Mouse (Mus musculus) CH12.LX (cell line): Measurements from ENCODE around the gene Mrpl51. TPM values are rescaled to one million over a fixed set of nuclear protein-coding genes. Genes with fewer than 3 reads are reported as not detected.

ENCODE experiments used
- DNase-seq: peaks from one replicate; pipeline ENCODE4 v3.0.0-alpha.2; 2013; ENCODE audit errors: extremely low read depth
- H3K27ac ChIP-seq: 2 replicates; pipeline ENCODE4 v1.5.1; 2012; ENCODE audit warnings: low read depth, mild to moderate bottlenecking, control low read depth, moderate library complexity; ENCODE audit not compliant: insufficient read depth
- H3K27me3 ChIP-seq: replicated peaks from 2 replicates; pipeline ENCODE3; 2012; ENCODE audit warnings: inconsistent platforms
- H3K36me3 ChIP-seq, 2 experiments: replicated peaks in 1 of 2; 2 replicates each; pipeline versions ENCODE3 to v1.6.1; 2012; ENCODE audit warnings: inconsistent platforms in 1 of 2, low read length in 1 of 2, mild to moderate bottlenecking in 1 of 2, mixed read lengths in 1 of 2, moderate library complexity in 1 of 2; ENCODE audit not compliant: control insufficient read depth in 1 of 2, insufficient read depth in 1 of 2
- H3K4me1 ChIP-seq, 2 experiments: 2 replicates each; pipeline ENCODE4 v1.6.1; 2012; ENCODE audit warnings: inconsistent platforms in 1 of 2, moderate library complexity in 1 of 2; ENCODE audit not compliant: insufficient read depth in 2 of 2, control insufficient read depth in 1 of 2
- H3K4me2 ChIP-seq: 2 replicates; pipeline ENCODE4 v1.6.1; 2012; ENCODE audit warnings: low read depth, mild to moderate bottlenecking, control low read depth; ENCODE audit not compliant: poor library complexity, insufficient read depth, severe bottlenecking
- H3K4me3 ChIP-seq, 3 experiments: fragments of 150-350 bp in 1 of 3; sonication (generic) in 1 of 3; replicated peaks in 1 of 3; 2 replicates each; pipeline versions ENCODE3 to v1.5.1; 2011 to 2012; ENCODE audit warnings: low read depth in 2 of 3, low read length in 2 of 3, mild to moderate bottlenecking in 2 of 3, moderate library complexity in 2 of 3, control low read depth in 1 of 3, improper control_type of control experiment in 1 of 3, inconsistent platforms in 1 of 3, mixed read lengths in 1 of 3; ENCODE audit not compliant: poor library complexity in 1 of 3
- H3K79me2 ChIP-seq: replicated peaks from 2 replicates; pipeline ENCODE4 v1.6.1; 2012; ENCODE audit warnings: mild to moderate bottlenecking, moderate library complexity; ENCODE audit not compliant: control insufficient read depth, poor library complexity, insufficient read depth, severe bottlenecking; ENCODE audit errors: extremely low read depth
- H3K9ac ChIP-seq: 2 replicates; pipeline ENCODE4 v1.6.1; 2012; ENCODE audit warnings: low read depth, mild to moderate bottlenecking, control low read depth, moderate library complexity; ENCODE audit not compliant: insufficient read depth
- H3K9me3 ChIP-seq: replicated peaks from 2 replicates; pipeline ENCODE3; 2012; ENCODE audit warnings: low read length, inconsistent platforms, mixed read lengths
- BHLHE40 ChIP-seq: IDR thresholded peaks from 2 replicates; pipeline ENCODE4 v1.6.1; 2011; ENCODE audit warnings: mild to moderate bottlenecking, low read depth, low read length, improper control_type of control experiment
- CTCF ChIP-seq, 2 experiments: IDR thresholded peaks in 1 of 2; conservative IDR thresholded peaks in 1 of 2; 2 replicates each; pipeline ENCODE4 v1.5.1; 2011 to 2012; ENCODE audit warnings: low read depth in 2 of 2, low read length in 2 of 2, improper control_type of control experiment in 1 of 2, inconsistent platforms in 1 of 2, mild to moderate bottlenecking in 1 of 2, moderate library complexity in 1 of 2
- E2F4 ChIP-seq: IDR thresholded peaks from 2 replicates; pipeline ENCODE4 v1.6.1; 2011; ENCODE audit warnings: low read depth, low read length, improper control_type of control experiment; ENCODE audit not compliant: insufficient replicate concordance
- ELF1 ChIP-seq: IDR thresholded peaks from 2 replicates; pipeline ENCODE4 v1.6.1; 2014; ENCODE audit warnings: low read depth, mild to moderate bottlenecking, inconsistent platforms, low read length, improper control_type of control experiment
- ETS1 ChIP-seq: conservative IDR thresholded peaks from 2 replicates; pipeline ENCODE4 v1.6.1; 2012; ENCODE audit warnings: low read depth, mild to moderate bottlenecking, inconsistent platforms, low read length, improper control_type of control experiment, moderate library complexity
- GABPA ChIP-seq: IDR thresholded peaks from 2 replicates; pipeline ENCODE4 v1.6.1; 2012; ENCODE audit warnings: low read depth, low read length, improper control_type of control experiment, inconsistent platforms; ENCODE audit not compliant: insufficient replicate concordance
- HCFC1 ChIP-seq: IDR thresholded peaks from 2 replicates; pipeline ENCODE4 v1.6.1; 2012; ENCODE audit warnings: low read depth, mild to moderate bottlenecking, inconsistent platforms, low read length, improper control_type of control experiment
- IRF4 ChIP-seq: IDR thresholded peaks from 2 replicates; pipeline ENCODE4 v1.6.1; 2014; ENCODE audit warnings: low read depth, mild to moderate bottlenecking, inconsistent platforms, low read length, improper control_type of control experiment
- KAT2A ChIP-seq: IDR thresholded peaks from 2 replicates; pipeline ENCODE4 v1.6.1; 2012; ENCODE audit warnings: low read length, improper control_type of control experiment, inconsistent platforms; ENCODE audit not compliant: insufficient replicate concordance
- MAX ChIP-seq: IDR thresholded peaks from 2 replicates; pipeline ENCODE4 v1.6.1; 2011; ENCODE audit warnings: low read length, improper control_type of control experiment
- MEF2A ChIP-seq: IDR thresholded peaks from 2 replicates; pipeline ENCODE4 v1.6.1; 2014; ENCODE audit warnings: low read depth, mild to moderate bottlenecking, inconsistent platforms, low read length, improper control_type of control experiment, borderline replicate concordance
- MXI1 ChIP-seq: IDR thresholded peaks from 2 replicates; pipeline ENCODE4 v1.6.1; 2011; ENCODE audit warnings: mild to moderate bottlenecking, low read depth, low read length, improper control_type of control experiment
- MYC ChIP-seq: IDR thresholded peaks from 2 replicates; pipeline ENCODE4 v1.6.1; 2011; ENCODE audit warnings: low read depth, mild to moderate bottlenecking, improper control_type of control experiment, low read length
- NELFE ChIP-seq: IDR thresholded peaks from 2 replicates; pipeline ENCODE4 v1.6.1; 2011; ENCODE audit warnings: low read depth, low read length, improper control_type of control experiment
- NRF1 ChIP-seq: IDR thresholded peaks from 2 replicates; pipeline ENCODE4 v1.6.1; 2014; ENCODE audit warnings: low read depth, mild to moderate bottlenecking, inconsistent platforms, low read length, improper control_type of control experiment, moderate library complexity
- POLR2A ChIP-seq: IDR thresholded peaks from 2 replicates; pipeline ENCODE4 v1.6.1; 2011; ENCODE audit warnings: low read depth, mild to moderate bottlenecking, improper control_type of control experiment, low read length
- POLR2AphosphoS2 ChIP-seq: IDR thresholded peaks from 2 replicates; pipeline ENCODE4 v1.6.1; 2011; ENCODE audit warnings: low read depth, low read length, improper control_type of control experiment
- SIN3A ChIP-seq: IDR thresholded peaks from 2 replicates; pipeline ENCODE4 v1.6.1; 2012; ENCODE audit warnings: low read length, improper control_type of control experiment, inconsistent platforms
- TBP ChIP-seq: conservative IDR thresholded peaks from 2 replicates; pipeline ENCODE4 v1.6.1; 2011; ENCODE audit warnings: low read depth, low read length, improper control_type of control experiment
- TCF12 ChIP-seq: IDR thresholded peaks from 2 replicates; pipeline ENCODE4 v1.6.1; 2014; ENCODE audit warnings: low read depth, mild to moderate bottlenecking, inconsistent platforms, low read length, improper control_type of control experiment
- UBTF ChIP-seq: IDR thresholded peaks from 2 replicates; pipeline ENCODE4 v1.6.1; 2012; ENCODE audit warnings: low read depth, mild to moderate bottlenecking, inconsistent platforms, low read length, improper control_type of control experiment, moderate library complexity
- USF2 ChIP-seq: conservative IDR thresholded peaks from 2 replicates; pipeline ENCODE4 v1.6.1; 2011; ENCODE audit warnings: low read depth, low read length, improper control_type of control experiment
- ZKSCAN1 ChIP-seq: IDR thresholded peaks from 2 replicates; pipeline ENCODE4 v1.6.1; 2012; ENCODE audit warnings: low read depth, inconsistent platforms, low read length, improper control_type of control experiment, borderline replicate concordance
- ZMIZ1 ChIP-seq: IDR thresholded peaks from 2 replicates; pipeline ENCODE4 v1.6.1; 2012; ENCODE audit warnings: low read depth, mild to moderate bottlenecking, inconsistent platforms, low read length, improper control_type of control experiment
- dilution Hi-C: fragments of 300-500 bp; cut with MboI; formaldehyde crosslinking; loops from 2 replicates; pipeline ENCODE4 v1.14.3; 2020; ENCODE audit warnings: low sequenced_read_pairs; ENCODE audit not compliant: extremely low pct_unique_long_range_greater_than_20kb, extremely low pct_ligation_motif_present
- in situ Hi-C: fragments of 300-500 bp; cut with MboI; formaldehyde crosslinking; loops from 3 replicates; pipeline ENCODE4 v1.14.3; 2019; ENCODE audit warnings: low sequenced_read_pairs, low pct_ligation_motif_present, low pct_unique_long_range_greater_than_20kb, mixed read lengths
- polyA plus RNA-seq: library from polyadenylated mRNA; unstranded; fragments of >175 nt; gene quantifications from 2 replicates; pipeline ENCODE4 v1.2.1, GENCODE M21; 2012; ENCODE audit warnings: low read depth; ENCODE audit not compliant: insufficient read length
- total RNA-seq, 2 experiments: library from RNA; depleted of rRNA; stranded (reverse); fragments of 300-350 nt in 1 of 2; fragments of >200 nt in 1 of 2; gene quantifications; 2 replicates each; pipeline ENCODE4 v1.2.3; 2012 to 2014

Gene Mrpl51
- total and polyA plus RNA-seq, 3 experiments, result 120 to 184 (median 161) TPM

- peak; percentile 99 for DNase-seq
- peak within 1 kb of the TSS; percentile 91 for H3K4me2 ChIP-seq
- H3K27me3 ChIP-seq, result peaks cover 32% of the 10 kb centered on the region
- H3K27ac ChIP-seq, result peak within 1 kb of the TSS; percentile 64
- peaks cover 0 to 20% of the 10 kb centered on the region in 2 experiments for H3K36me3 ChIP-seq
- dilution Hi-C loops, result no loop called here
- peak within 1 kb of the TSS; percentile 65 for H3K9ac ChIP-seq
- peak; percentile 54; the same call in 1 of the 2 replicates for TF ChIP-seq IRF4
- peak; percentile 83 for TF ChIP-seq NELFE
- peak; percentile 96 for TF ChIP-seq SIN3A
- no peak for TF ChIP-seq CTCF (conservative IDR thresholded peaks at IDR 0.05 in 1 of 2, IDR thresholded peaks at IDR 0.05 in 1 of 2; ENCODE audit: low read depth in 2 of 2, low read length in 2 of 2)
- 0 out of 2 replicates have a peak, but pooled peaks have one; percentile 70 for TF ChIP-seq E2F4
- TF ChIP-seq USF2, result no peak
- peak; percentile 45 for TF ChIP-seq MAX
- TF ChIP-seq MEF2A, result peak; percentile 66
- peak; percentile 85 for TF ChIP-seq MXI1
- 0 out of 2 replicates have a peak, but pooled peaks have one; percentile 17 for TF ChIP-seq ETS1
- TF ChIP-seq HCFC1, result peak; percentile 88
- TF ChIP-seq ELF1, result peak; percentile 83
- TF ChIP-seq TBP, result peak; percentile 97
- peak; percentile 76; the same call in 1 of the 2 replicates for TF ChIP-seq MYC
- TF ChIP-seq UBTF, result peak; percentile 54; the same call in 1 of the 2 replicates
- TF ChIP-seq ZKSCAN1, result no peak
- TF ChIP-seq BHLHE40, result peak; percentile 67
- TF ChIP-seq TCF12, result peak; percentile 96
- peak; percentile 96 for TF ChIP-seq POLR2A
- TF ChIP-seq KAT2A, result no peak
- TF ChIP-seq ZMIZ1, result peak; percentile 82; the same call in 1 of the 2 replicates
- TF ChIP-seq NRF1, result no peak; the same call in 1 of the 2 replicates
- no peak for TF ChIP-seq GABPA
- 0 out of 2 replicates have a peak, but pooled peaks have one; percentile 67 for TF ChIP-seq POLR2AphosphoS2
- peak within 1 kb of the TSS; percentile 78 to 90 (median 79) for H3K4me3 ChIP-seq
- peaks cover 1% of the 10 kb centered on the region for H3K9me3 ChIP-seq
- no peaks in the 10 kb centered on the region for H3K79me2 ChIP-seq
- in situ Hi-C loops, result no loop called here
- H3K4me1 ChIP-seq, result peaks cover 0 to 16% of the 10 kb centered on the region in 2 experiments; a peak in 2 of 4 replicates
Measured at GRCm38 (mm10) chr6:125215148-125215954, 23.8 kb downstream of the Mrpl51 start, which contains the start of gene Vamp1. Gene Vamp1 (plus strand): TSS chr6:125215551.
